Mouse (Mus musculus) stomach, postnatal 0 days (tissue): Measurements from ENCODE around the gene Ezh1. TPM values are rescaled to one million over a fixed set of nuclear protein-coding genes. Genes with fewer than 3 reads are reported as not detected.

Source experiments
- ATAC-seq: fragments of 200-750 bp; cut with Nextera tagmentation; 2 replicates; pipeline ENCODE4 v1.8.0; 2017; ENCODE audit not compliant: low FRiP score, low TSS enrichment
- DNase-seq: peaks from one replicate; pipeline ENCODE4 v3.0.0-alpha.2; 2016; ENCODE audit warnings: low spot score
- H3K27ac ChIP-seq: fragments of 300-500 bp; sonication (generic); replicated peaks from 2 replicates; pipeline ENCODE4 v1.5.1; 2014; ENCODE audit warnings: mild to moderate bottlenecking, control low read depth
- H3K27me3 ChIP-seq: fragments of 300-500 bp; sonication (generic); 2 replicates; pipeline ENCODE4 v1.6.1; 2014; ENCODE audit warnings: low read length; ENCODE audit not compliant: control insufficient read depth, insufficient read depth
- H3K36me3 ChIP-seq: fragments of 300-500 bp; sonication (generic); 2 replicates; pipeline ENCODE4 v1.6.1; 2014; ENCODE audit warnings: low read length, mixed read lengths; ENCODE audit not compliant: control insufficient read depth, insufficient read depth
- H3K4me1 ChIP-seq: fragments of 300-500 bp; sonication (generic); replicated peaks from 2 replicates; pipeline ENCODE4 v1.6.1; 2014; ENCODE audit warnings: antibody characterized with exemption; ENCODE audit not compliant: control insufficient read depth, insufficient read depth
- H3K4me2 ChIP-seq: fragments of 300-500 bp; sonication (generic); replicated peaks from 2 replicates; pipeline ENCODE4 v1.6.1; 2014; ENCODE audit warnings: low read depth, mild to moderate bottlenecking, control low read depth, moderate library complexity
- H3K4me3 ChIP-seq: fragments of 300-500 bp; sonication (generic); 2 replicates; pipeline ENCODE4 v1.5.1; 2014; ENCODE audit warnings: low read depth, low read length, control low read depth
- H3K9ac ChIP-seq: fragments of 300-500 bp; sonication (generic); 2 replicates; pipeline ENCODE4 v1.6.1; 2014; ENCODE audit warnings: mild to moderate bottlenecking, low read length, control low read depth, mixed read lengths
- H3K9me3 ChIP-seq: fragments of 300-500 bp; sonication (generic); 2 replicates; pipeline ENCODE4 v1.6.1; 2016; ENCODE audit warnings: low read length; ENCODE audit not compliant: control insufficient read depth
- CTCF ChIP-seq: IDR thresholded peaks from 2 replicates; pipeline ENCODE4 v1.5.1; 2016; ENCODE audit warnings: antibody characterized with exemption, low read depth, mild to moderate bottlenecking, moderate library complexity
- EP300 ChIP-seq: optimal IDR thresholded peaks from 2 replicates; pipeline ENCODE3; 2016; ENCODE audit warnings: antibody characterized with exemption
- WGBS: fragments of 180-500 bp; shearing (Covaris S2); extraction: QIAGEN DNeasy Blood & Tissue Kit; methylation state at CpG from one replicate; pipeline ENCODE4 v1.1.7; 2014; 5-methylcytosine and 5-hydroxymethylcytosine counted together
- polyA plus RNA-seq: library from polyadenylated mRNA; unstranded; fragments of >200 nt; fragmentation: Nextera tagmentation; extraction: Ambion mirVana; gene quantifications from 2 replicates; pipeline ENCODE4 v1.2.1, GENCODE M21; 2015

The Ezh1 gene
- polyA plus RNA-seq, 1 experiment from 2014 or later = 8.1 TPM

DNA sequence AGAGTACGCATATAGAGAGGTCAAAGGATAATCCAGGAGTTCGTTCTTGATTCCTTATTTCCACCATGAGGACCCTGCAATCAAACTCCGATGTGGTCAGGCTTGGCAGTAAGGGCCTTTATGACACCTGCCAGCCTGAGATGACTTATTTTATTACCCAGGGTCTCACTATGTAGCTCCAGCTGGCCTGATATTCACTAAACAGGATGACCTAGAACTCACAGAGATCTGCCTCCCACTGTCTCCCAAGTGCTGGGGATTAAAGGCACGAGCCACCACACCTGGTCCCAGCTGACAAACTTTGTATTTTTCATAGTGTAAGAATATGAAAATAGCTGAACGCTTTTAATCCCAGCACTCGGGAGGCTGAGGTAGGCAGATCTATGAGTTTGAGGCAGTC is 71.1 kb downstream of the Ezh1 start:
- no peaks in the 10 kb centered on the region for H3K36me3 ChIP-seq
- H3K4me3 ChIP-seq = no peak overlapping the region
- ATAC-seq = no peak
- WGBS = 65% methylated on average over 6 of the region's 6 CpGs
- no peak overlapping the region for H3K4me2 ChIP-seq
- TF ChIP-seq EP300 = no peak
- no peak for TF ChIP-seq CTCF
- H3K4me1 ChIP-seq = no peaks in the 10 kb centered on the region; the same call in 1 of the 2 replicates
- no peaks in the 10 kb centered on the region for H3K9me3 ChIP-seq
- H3K27me3 ChIP-seq = no peaks in the 10 kb centered on the region
- no peak for DNase-seq
- H3K27ac ChIP-seq = no peak overlapping the region
- H3K9ac ChIP-seq = no peak overlapping the region

DNA sequence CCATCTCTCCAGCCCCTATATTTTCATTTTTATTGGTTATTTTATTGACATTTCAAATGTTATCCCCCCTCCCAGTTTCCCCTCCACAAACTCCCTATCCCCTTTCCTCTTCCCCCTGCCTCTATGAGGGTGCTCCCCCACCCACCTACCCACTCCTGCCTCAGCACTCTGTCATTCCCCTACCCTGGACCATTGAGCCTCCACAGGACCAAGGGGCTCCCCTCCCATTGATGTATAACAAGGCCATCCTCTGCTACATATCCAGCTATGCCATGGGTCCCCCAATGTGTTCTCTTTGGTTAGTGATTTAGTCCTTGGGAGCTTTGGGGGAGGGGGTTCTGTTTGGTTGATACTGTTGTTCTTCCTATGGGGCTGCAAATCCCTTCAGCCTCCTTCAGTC is 71.6 kb downstream of the Ezh1 start:
- H3K9ac ChIP-seq = no peak overlapping the region
- DNase-seq (no peak), ATAC-seq (no peak)
- H3K27ac ChIP-seq = no peak overlapping the region
- H3K4me1 ChIP-seq = no peaks in the 10 kb centered on the region; the same call in 1 of the 2 replicates
- H3K27me3 ChIP-seq = no peaks in the 10 kb centered on the region
- no peak overlapping the region for H3K4me3 ChIP-seq
- H3K9me3 ChIP-seq = no peaks in the 10 kb centered on the region
- H3K36me3 ChIP-seq = no peaks in the 10 kb centered on the region
- TF ChIP-seq EP300 (no peak), CTCF (no peak)
- no peak overlapping the region for H3K4me2 ChIP-seq

DNA sequence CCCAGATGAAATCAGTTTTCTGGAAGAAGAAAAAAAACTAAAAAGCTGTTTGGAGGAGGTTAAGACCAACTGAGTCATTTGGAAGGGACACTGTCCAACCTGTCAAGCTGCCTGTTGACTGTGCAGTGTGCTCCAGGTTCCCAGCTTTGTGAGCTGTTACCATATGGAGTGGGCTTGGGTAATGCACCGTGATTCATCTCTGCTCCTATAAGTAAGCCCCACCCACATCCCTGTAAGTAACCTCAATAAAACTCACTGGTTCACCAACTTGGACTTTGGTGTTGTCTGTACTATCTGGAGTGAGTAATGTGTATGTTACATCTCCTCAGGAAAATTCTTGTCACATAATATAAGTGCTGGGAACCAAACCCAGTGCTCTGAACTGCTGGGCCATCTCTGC is 73.4 kb downstream of the Ezh1 start:
- 63% methylated on average over 1 of the region's 1 CpGs for WGBS
- Histone ChIP-seq H3K4me2 (no peak overlapping the region), H3K36me3 (no peaks in the 10 kb centered on the region), H3K4me1 (peaks cover 6% of the 10 kb centered on the region; the same call in 1 of the 2 replicates), H3K9me3 (no peaks in the 10 kb centered on the region), H3K27me3 (no peaks in the 10 kb centered on the region), H3K9ac (no peak overlapping the region), H3K4me3 (no peak overlapping the region), H3K27ac (no peak overlapping the region)
- ATAC-seq = peak; percentile 45
- TF ChIP-seq CTCF = no peak
- no peak for TF ChIP-seq EP300
- no peak for DNase-seq

DNA sequence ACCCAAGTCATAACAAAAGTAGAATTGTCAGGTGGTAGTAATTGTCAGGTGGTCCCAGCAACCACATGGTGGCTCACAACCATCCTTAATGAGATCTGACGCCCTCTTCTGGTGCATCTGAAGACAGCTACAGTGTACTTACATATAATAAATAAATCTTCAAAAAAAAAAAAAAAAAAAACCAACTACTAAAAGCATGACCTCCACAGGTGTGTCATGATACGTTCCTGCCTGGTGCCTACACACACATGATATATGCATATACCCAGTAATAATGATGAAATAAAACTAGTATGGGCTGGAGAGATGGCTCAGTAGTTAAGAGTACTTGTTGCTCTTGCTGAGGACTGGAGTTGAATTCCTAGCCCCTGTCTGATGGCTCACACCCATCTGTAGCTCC is 75.2 kb downstream of the Ezh1 start:
- TF ChIP-seq EP300 = no peak
- peak; percentile 6; the same call in 1 of the 2 replicates for TF ChIP-seq CTCF

DNA sequence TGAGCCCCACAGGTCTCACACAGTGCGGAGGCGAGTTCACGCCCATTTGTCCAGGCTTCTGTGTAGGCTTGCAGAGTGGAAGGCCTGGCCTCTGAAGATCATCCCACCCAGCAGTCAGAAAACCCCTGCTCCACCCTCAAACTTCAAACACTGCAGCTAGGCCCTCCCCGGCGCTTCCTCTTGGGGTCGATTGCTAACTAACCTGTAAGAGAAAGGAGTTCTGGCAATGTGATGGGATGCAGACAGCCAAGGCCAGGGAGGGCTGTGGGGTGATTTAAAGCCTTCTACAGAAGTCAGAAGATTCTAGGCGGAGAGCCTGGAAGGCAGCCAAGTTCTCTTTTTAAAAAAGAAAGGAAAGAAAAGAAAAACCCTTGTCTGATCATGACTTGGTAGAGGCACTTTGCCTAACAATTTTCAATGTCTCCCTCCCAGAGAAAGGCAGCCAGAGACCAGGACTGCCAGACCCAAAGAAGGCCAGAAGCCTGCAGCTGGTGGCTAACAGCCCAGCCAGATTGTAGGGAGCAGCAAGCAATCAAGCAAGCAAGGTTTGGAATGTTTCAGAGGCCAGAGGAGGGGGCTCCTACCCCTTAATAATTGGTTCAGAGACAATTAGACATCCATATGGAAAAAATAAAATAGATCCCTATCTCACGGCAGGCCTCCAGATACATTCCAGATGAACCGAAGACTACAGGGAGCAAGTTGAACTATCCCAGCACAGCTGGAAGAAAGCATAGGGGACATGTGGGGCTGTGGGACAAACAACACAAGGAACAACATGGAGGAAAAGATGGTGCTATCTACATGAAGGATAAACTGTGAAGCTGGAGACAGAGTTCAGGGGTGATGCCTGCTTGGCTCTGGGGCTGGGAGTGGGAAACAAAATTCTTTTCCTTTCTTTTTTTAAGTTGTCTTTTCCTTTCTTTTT is 76.8 kb downstream of the Ezh1 start:
- no peak for DNase-seq
- H3K4me2 ChIP-seq = no peak overlapping the region
- H3K4me3 ChIP-seq = no peak overlapping the region
- 9% methylated on average over 9 of the region's 9 CpGs for WGBS
- H3K36me3 ChIP-seq = no peaks in the 10 kb centered on the region
- no peak for TF ChIP-seq CTCF
- TF ChIP-seq EP300 = no peak
- peak overlapping the region; percentile 47; the same call in 1 of the 2 replicates for H3K9ac ChIP-seq
- no peaks in the 10 kb centered on the region for H3K9me3 ChIP-seq
- H3K27me3 ChIP-seq = no peaks in the 10 kb centered on the region
- H3K4me1 ChIP-seq = 0 out of 2 replicates have a peak, but pooled peaks cover 6% of the 10 kb centered on the region
- peak; percentile 36; the same call in 1 of the 2 replicates for ATAC-seq
- H3K27ac ChIP-seq = peak overlapping the region; percentile 81

More for the DNA sequence above, 75.2 kb downstream of the Ezh1 start:
- 51% methylated on average over 2 of the region's 2 CpGs for WGBS
- H3K4me1 ChIP-seq = peaks cover 6% of the 10 kb centered on the region; the same call in 1 of the 2 replicates
- no peak overlapping the region for H3K4me2 ChIP-seq
- DNase-seq = no peak
- no peak overlapping the region for H3K27ac ChIP-seq
- no peaks in the 10 kb centered on the region for H3K27me3 ChIP-seq
- no peak overlapping the region for H3K9ac ChIP-seq
- ATAC-seq = no peak
- H3K9me3 ChIP-seq = no peaks in the 10 kb centered on the region
- H3K4me3 ChIP-seq = no peak overlapping the region
- H3K36me3 ChIP-seq = no peaks in the 10 kb centered on the region

DNA sequence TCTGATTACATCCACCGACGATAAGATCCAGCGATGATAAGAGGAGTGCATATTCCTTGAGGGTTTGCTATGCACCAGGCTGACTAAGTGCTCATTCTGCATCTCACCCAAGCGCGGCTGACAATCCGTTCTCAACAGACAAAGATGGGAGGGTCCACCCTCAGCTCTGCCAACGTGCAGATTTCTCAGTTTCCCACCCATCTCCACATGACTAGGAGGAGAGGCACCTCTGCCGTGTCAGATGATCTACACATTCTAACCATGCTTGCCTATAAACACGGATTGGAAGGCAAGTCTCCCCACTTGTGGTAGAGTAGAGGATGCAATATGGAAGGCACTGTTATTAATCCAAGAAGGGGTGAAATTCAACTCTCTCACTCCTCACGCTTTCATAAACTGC is 77.5 kb downstream of the Ezh1 start:
- H3K27ac ChIP-seq = peak overlapping the region; percentile 81
- no peak overlapping the region for H3K4me2 ChIP-seq
- H3K4me1 ChIP-seq = 0 out of 2 replicates have a peak, but pooled peaks cover 6% of the 10 kb centered on the region
- no peak overlapping the region for H3K9ac ChIP-seq
- H3K4me3 ChIP-seq = no peak overlapping the region
- H3K9me3 ChIP-seq = no peaks in the 10 kb centered on the region
- no peaks in the 10 kb centered on the region for H3K36me3 ChIP-seq
- ATAC-seq (no peak), DNase-seq (no peak)
- WGBS = 63% methylated on average over 10 of the region's 10 CpGs
- no peaks in the 10 kb centered on the region for H3K27me3 ChIP-seq
- TF ChIP-seq CTCF = no peak
- no peak for TF ChIP-seq EP300
